Mouse (Mus musculus) ovary, postnatal 10 days (tissue): ENCODE measurements around the gene Slc25a36.

ENCODE experiments used
- DNase-seq: peaks from one replicate; pipeline ENCODE4 v3.0.0; 2022; ENCODE audit warnings: low spot score

Gene Slc25a36

GRCm38 (mm10) chr9:97111506-97111905, 549 bp upstream of the Slc25a36 start:
- DNase-seq = no peak

GRCm38 (mm10) chr9:97106481-97107160, 4.3 kb downstream of the Slc25a36 start:
- DNase-seq = no peak

GRCm38 (mm10) chr9:97105400-97105985, 5.5 kb downstream of the Slc25a36 start:
- DNase-seq = no peak

GRCm38 (mm10) chr9:97103376-97104061, 7.4 kb downstream of the Slc25a36 start:
- no peak for DNase-seq

GRCm38 (mm10) chr9:97098985-97099384, 12.0 kb downstream of the Slc25a36 start:
- no peak for DNase-seq

GRCm38 (mm10) chr9:97096180-97096579, 14.8 kb downstream of the Slc25a36 start:
- DNase-seq = no peak

GRCm38 (mm10) chr9:97087850-97088249, 23.1 kb downstream of the Slc25a36 start:
- DNase-seq = no peak

GRCm38 (mm10) chr9:97084628-97085027, 26.3 kb downstream of the Slc25a36 start:
- no peak for DNase-seq

- no peak for DNase-seq
These were observed 29.7 kb downstream of the Slc25a36 start for GRCm38 (mm10) chr9:97081106-97081862.

GRCm38 (mm10) chr9:97069911-97070310, 41.0 kb downstream of the Slc25a36 start:
- DNase-seq = no peak

GRCm38 (mm10) chr9:97069466-97069865, 41.5 kb downstream of the Slc25a36 start:
- no peak for DNase-seq

GRCm38 (mm10) chr9:97068201-97069095, 42.5 kb downstream of the Slc25a36 start:
- DNase-seq = peak; percentile 29

GRCm38 (mm10) chr9:97067761-97068160, 43.2 kb downstream of the Slc25a36 start:
- no peak for DNase-seq

- DNase-seq = no peak
These were observed 45.1 kb downstream of the Slc25a36 start for GRCm38 (mm10) chr9:97065885-97066284.

GRCm38 (mm10) chr9:97065216-97065615, 45.7 kb downstream of the Slc25a36 start:
- no peak for DNase-seq

- no peak for DNase-seq
These were observed 46.8 kb downstream of the Slc25a36 start for GRCm38 (mm10) chr9:97064161-97064560.

GRCm38 (mm10) chr9:97061696-97062095, 49.3 kb downstream of the Slc25a36 start:
- no peak for DNase-seq

GRCm38 (mm10) chr9:97056541-97057338, 54.2 kb downstream of the Slc25a36 start:
- no peak for DNase-seq

- DNase-seq = no peak
These were observed 55.1 kb downstream of the Slc25a36 start for GRCm38 (mm10) chr9:97055906-97056305.

GRCm38 (mm10) chr9:97051176-97051575, 59.8 kb downstream of the Slc25a36 start:
- no peak for DNase-seq

- DNase-seq = no peak
These were observed 64.7 kb downstream of the Slc25a36 start for GRCm38 (mm10) chr9:97046240-97046639.
